In genomic region chr1:72773234-72773633, GRCm38 (mm10) we compare ENCODE assay signal across 24 mouse cellular contexts. TPM values are rescaled to one million over a fixed set of nuclear protein-coding genes. Genes with fewer than 3 reads are reported as not detected.
DNase-seq lines count a peak whose midpoint lies in the region; ATAC-seq and TF ChIP-seq lines count a peak whose summit lies in the region.
"Had no signal": no experiment of that assay in that cellular context is flagged by ENCODE, and none has a peak within 500 bp of the region (broad histone marks: within the 10 kb centered on the region; RNA-seq: fewer than 3 reads in every experiment).

No protein-coding gene starts in this region.

- H3K36me3 ChIP-seq in liver, embryonic 13.5 days, result no peaks in the 10 kb centered on the region
- H3K36me3 ChIP-seq in stomach, postnatal 0 days (ENCODE audit: control insufficient read depth, insufficient read depth, low read length), result no peaks in the 10 kb centered on the region
- H3K36me3 ChIP-seq: embryonic facial prominence, embryonic 10.5 days; forebrain, embryonic 12.5 days; heart, embryonic 15.5 days; hindbrain, embryonic 15.5 days; intestine, embryonic 15.5 days; midbrain, embryonic 13.5 days; neural tube, embryonic 12.5 days had no signal

- TF ChIP-seq EP300 in stomach, postnatal 0 days (optimal IDR thresholded peaks at IDR 0.05), result no peak

- DNase-seq in kidney, adult 11 months, result peak; percentile 23
- DNase-seq in kidney, postnatal 14 days, result no peak
- DNase-seq in liver, embryonic 13.5 days, result no peak
- no peak for DNase-seq in liver
- peak; percentile 51 for DNase-seq in gastrocnemius, postnatal 14 days
- DNase-seq in stomach, postnatal 0 days (ENCODE audit: low spot score), result no peak
- no peak for DNase-seq in embryo, embryonic 9.5 days (ENCODE audit: extremely low spot score)
- DNase-seq: B cell, adult 2 months; cerebellum, adult 2 months; cerebellum, postnatal 36 days; heart, postnatal 4 days; left cerebral cortex, postnatal 4 days; lung, postnatal 14 days; thymus, adult 2 months had no signal

- no peak for TF ChIP-seq CTCF in stomach, postnatal 0 days (IDR thresholded peaks at IDR 0.05; ENCODE audit: low read depth)

- no peak overlapping the region for H3K4me3 ChIP-seq in liver, embryonic 13.5 days (replicated peaks)
- no peak overlapping the region for H3K4me3 ChIP-seq in stomach, postnatal 0 days (ENCODE audit: low read depth, low read length)
- H3K4me3 ChIP-seq: embryonic facial prominence, embryonic 10.5 days; forebrain, embryonic 12.5 days; heart, embryonic 15.5 days; hindbrain, embryonic 15.5 days; intestine, embryonic 15.5 days; layer of hippocampus, adult 2 months; midbrain, embryonic 13.5 days; neural tube, embryonic 12.5 days had no signal

- no peak overlapping the region for H3K9ac ChIP-seq in liver, embryonic 13.5 days
- H3K9ac ChIP-seq in stomach, postnatal 0 days (ENCODE audit: low read length), result no peak overlapping the region
- H3K9ac ChIP-seq: forebrain, embryonic 12.5 days; heart, embryonic 15.5 days; hindbrain, embryonic 15.5 days; intestine, embryonic 15.5 days; midbrain, embryonic 13.5 days; neural tube, embryonic 12.5 days had no signal

- 50% methylated on average over 3 of the region's 3 CpGs for WGBS in liver, embryonic 13.5 days (ENCODE audit: insufficient replicate concordance)
- 52% methylated on average over 3 of the region's 3 CpGs for WGBS in stomach, postnatal 0 days

- no peaks in the 10 kb centered on the region for H3K27me3 ChIP-seq in liver, embryonic 13.5 days
- H3K27me3 ChIP-seq in stomach, postnatal 0 days (ENCODE audit: control insufficient read depth, insufficient read depth, low read length), result no peaks in the 10 kb centered on the region
- H3K27me3 ChIP-seq: forebrain, embryonic 12.5 days; heart, embryonic 15.5 days; hindbrain, embryonic 15.5 days; intestine, embryonic 15.5 days; midbrain, embryonic 13.5 days; neural tube, embryonic 12.5 days had no signal

- H3K27ac ChIP-seq in liver, embryonic 13.5 days, result no peak overlapping the region
- H3K27ac ChIP-seq in stomach, postnatal 0 days (replicated peaks), result peak overlapping the region; percentile 18; the same call in 1 of the 2 replicates
- H3K27ac ChIP-seq: embryonic facial prominence, embryonic 10.5 days; forebrain, embryonic 12.5 days; heart, embryonic 15.5 days; hindbrain, embryonic 15.5 days; intestine, embryonic 15.5 days; layer of hippocampus, adult 2 months; midbrain, embryonic 13.5 days; neural tube, embryonic 12.5 days had no signal

- 0 out of 2 replicates have a peak, but pooled peaks have one; percentile 41 for ATAC-seq in liver, embryonic 13.5 days (ENCODE audit: low read depth)
- peak; percentile 39; the same call in 1 of the 2 replicates for ATAC-seq in stomach, postnatal 0 days (ENCODE audit: low FRiP score, low TSS enrichment)
- ATAC-seq: intestine, embryonic 15.5 days; midbrain, embryonic 13.5 days had no signal

- intact Hi-C loops in gastrocnemius, postnatal 14 days (cut with DNase I; ENCODE audit: low total_unique reads), result no loop called here

- no peaks in the 10 kb centered on the region for H3K4me1 ChIP-seq in liver, embryonic 13.5 days (replicated peaks)
- H3K4me1 ChIP-seq in stomach, postnatal 0 days (replicated peaks; ENCODE audit: control insufficient read depth, insufficient read depth), result no peaks in the 10 kb centered on the region; the same call in 1 of the 2 replicates
- H3K4me1 ChIP-seq: embryonic facial prominence, embryonic 10.5 days; forebrain, embryonic 12.5 days; heart, embryonic 15.5 days; hindbrain, embryonic 15.5 days; intestine, embryonic 15.5 days; midbrain, embryonic 13.5 days; neural tube, embryonic 12.5 days had no signal

- H3K9me3 ChIP-seq in liver, embryonic 13.5 days (replicated peaks), result no peaks in the 10 kb centered on the region
- H3K9me3 ChIP-seq in stomach, postnatal 0 days (ENCODE audit: control insufficient read depth, low read length), result no peaks in the 10 kb centered on the region
- H3K9me3 ChIP-seq: embryonic facial prominence, embryonic 10.5 days; forebrain, embryonic 12.5 days; heart, embryonic 15.5 days; hindbrain, embryonic 15.5 days; intestine, embryonic 15.5 days; midbrain, embryonic 13.5 days; neural tube, embryonic 12.5 days had no signal

- no peak overlapping the region for H3K4me2 ChIP-seq in liver, embryonic 13.5 days
- H3K4me2 ChIP-seq in stomach, postnatal 0 days (replicated peaks; ENCODE audit: low read depth), result no peak overlapping the region
- H3K4me2 ChIP-seq: forebrain, embryonic 12.5 days; heart, embryonic 15.5 days; hindbrain, embryonic 15.5 days; intestine, embryonic 15.5 days; midbrain, embryonic 13.5 days; neural tube, embryonic 12.5 days had no signal

RNA-seq across cellular contexts. Expression of gene Igfbp2, which starts 51.1 kb away (rescaled TPM):
- polyA plus RNA-seq in liver, embryonic 13.5 days (2015; fragmentation: Nextera tagmentation; extraction: Ambion mirVana), result 5.2 TPM in 2 replicates
- total RNA-seq in gastrocnemius, postnatal 14 days (2021), result 1 to 10 TPM; 2.5 to 3.1 TPM
- 304 and 499 TPM in 2 replicates for polyA plus RNA-seq in stomach, postnatal 0 days (2015; fragmentation: Nextera tagmentation; extraction: Ambion mirVana)
- total RNA-seq: granulocyte monocyte progenitor cell, adult 5-6 weeks; megakaryocyte, adult 5-6 weeks had no signal

Comparison
In these comparisons a context has a peak if more than half of its experiments do, and no peak if none do; other contexts are left out.
1. DNase-seq: peak in kidney, adult 11 months (single experiment) and gastrocnemius, postnatal 14 days (single experiment); none in kidney, postnatal 14 days (single experiment), liver, embryonic 13.5 days (single experiment), liver (single experiment), stomach, postnatal 0 days (single experiment) and embryo, embryonic 9.5 days (single experiment).
2. RNA of gene Igfbp2, which starts 51.1 kb away (polyA plus RNA-seq): 304 to 499 TPM in stomach, postnatal 0 days; 5.2 TPM in liver, embryonic 13.5 days; every median in the first group is over 10 times any median in the second.